In genomic region chr11:32243205-32243955, GRCm38 (mm10) we compare ENCODE assay signal across 11 mouse cellular contexts. TPM values are rescaled to one million over a fixed set of nuclear protein-coding genes. Genes with fewer than 3 reads are reported as not detected.
A peak's percentile ranks its signal among the peaks of the same experiment; 100 is the strongest.
DNase-seq lines count a peak whose midpoint lies in the region; ATAC-seq and TF ChIP-seq lines count a peak whose summit lies in the region.
"Had no signal": no experiment of that assay in that cellular context is flagged by ENCODE, and none has a peak within 500 bp of the region (broad histone marks: within the 10 kb centered on the region; RNA-seq: fewer than 3 reads in every experiment).

No protein-coding gene starts in this region.

- no peak for TF ChIP-seq CTCF in kidney, adult 2 months (conservative IDR thresholded peaks at IDR 0.05; ENCODE audit: insufficient read depth, insufficient read length, low read depth, low read length)
- TF ChIP-seq CTCF in CH12.LX (conservative IDR thresholded peaks at IDR 0.05 in 1 of 2, IDR thresholded peaks at IDR 0.05 in 1 of 2; ENCODE audit: low read depth in 2 of 2, low read length in 2 of 2) = no peak

- TF ChIP-seq EP300 in CH12.LX (IDR thresholded peaks at IDR 0.05; ENCODE audit: low read length) = no peak

- no peaks in the 10 kb centered on the region for H3K79me2 ChIP-seq in CH12.LX (replicated peaks; ENCODE audit: control insufficient read depth, extremely low read depth, insufficient read depth, poor library complexity, severe bottlenecking)

- peak; percentile 53 for DNase-seq in kidney, adult 2 months
- no peak for DNase-seq in kidney, adult 8-10 months
- no peak for DNase-seq in CH12.LX (ENCODE audit: extremely low read depth)
- no peak for DNase-seq in ES-E14 (ENCODE audit: low read depth, low spot score)
- DNase-seq in cerebellum, adult 9-11 months = no peak
- DNase-seq in urinary bladder, postnatal 10 days (ENCODE audit: low spot score) = no peak

- no peak overlapping the region for H3K9ac ChIP-seq in CH12.LX (ENCODE audit: insufficient read depth, low read depth)
- no peak overlapping the region for H3K9ac ChIP-seq in ES-E14 (ENCODE audit: insufficient read depth, low read depth, low read length, poor library complexity, severe bottlenecking)
- H3K9ac ChIP-seq in kidney, embryonic 15.5 days = no peak overlapping the region

- H3K4me3 ChIP-seq in kidney, adult 2 months (ENCODE audit: insufficient read depth, low read depth, low read length) = no peak overlapping the region
- H3K4me3 ChIP-seq in CH12.LX (replicated peaks in 1 of 3; ENCODE audit: low read depth in 2 of 3, low read length in 2 of 3, poor library complexity in 1 of 3) (no peak overlapping the region), ES-E14 (ENCODE audit: insufficient read depth in 1 of 2, low read depth in 1 of 2, low read length in 2 of 2, poor library complexity in 1 of 2, severe bottlenecking in 1 of 2) (no peak overlapping the region)
- no peak overlapping the region for H3K4me3 ChIP-seq in kidney, embryonic 15.5 days (replicated peaks)
- H3K4me3 ChIP-seq: myocyte had no signal

- peak; percentile 37; the same call in 1 of the 2 replicates for ATAC-seq in kidney, embryonic 15.5 days (replicated peaks; ENCODE audit: low FRiP score)
- no peak for ATAC-seq in granulocyte monocyte progenitor cell, adult 5-6 weeks (replicated peaks; ENCODE audit: poor library complexity, severe bottlenecking)

- WGBS in kidney, adult 2 months = 48% methylated on average over 7 of the region's 7 CpGs
- WGBS in kidney, embryonic 15.5 days = 42% methylated on average over 7 of the region's 7 CpGs

- TF ChIP-seq RAD21 in CH12.LX (IDR thresholded peaks at IDR 0.05; ENCODE audit: low read depth, low read length) = no peak

- TF ChIP-seq POLR2A in kidney, adult 2 months (IDR thresholded peaks at IDR 0.05; ENCODE audit: low read depth, low read length) = no peak
- no peak for TF ChIP-seq POLR2A in CH12.LX (IDR thresholded peaks at IDR 0.05; ENCODE audit: low read depth, low read length)

- dilution Hi-C loops in CH12.LX (cut with MboI; ENCODE audit: extremely low pct_ligation_motif_present, extremely low pct_unique_long_range_greater_than_20kb, low sequenced_read_pairs) = no loop called here

- no peaks in the 10 kb centered on the region for H3K27me3 ChIP-seq in kidney, adult 2 months (replicated peaks; ENCODE audit: control insufficient read depth, insufficient read depth, low read length)
- no peaks in the 10 kb centered on the region for H3K27me3 ChIP-seq in CH12.LX (replicated peaks)
- H3K27me3 ChIP-seq in kidney, embryonic 15.5 days = no peaks in the 10 kb centered on the region

- no peaks in the 10 kb centered on the region for H3K9me3 ChIP-seq in CH12.LX (replicated peaks; ENCODE audit: low read length)
- H3K9me3 ChIP-seq in ES-E14 (ENCODE audit: control insufficient read depth, insufficient read depth, low read depth, low read length) = no peaks in the 10 kb centered on the region
- no peaks in the 10 kb centered on the region for H3K9me3 ChIP-seq in kidney, embryonic 15.5 days (replicated peaks)

- no peaks in the 10 kb centered on the region; the same call in 1 of the 2 replicates for H3K36me3 ChIP-seq in kidney, adult 2 months (ENCODE audit: control insufficient read depth, insufficient read depth, low read length)
- peaks cover 70 to 96% of the 10 kb centered on the region in 2 experiments for H3K36me3 ChIP-seq in CH12.LX (replicated peaks in 1 of 2; ENCODE audit: control insufficient read depth in 1 of 2, insufficient read depth in 1 of 2, low read length in 1 of 2)
- H3K36me3 ChIP-seq in ES-E14 (ENCODE audit: control insufficient read depth, insufficient read depth, low read length, poor library complexity, severe bottlenecking) = peaks cover 10% of the 10 kb centered on the region; the same call in 1 of the 2 replicates
- peaks cover 82% of the 10 kb centered on the region for H3K36me3 ChIP-seq in kidney, embryonic 15.5 days

- H3K4me2 ChIP-seq in CH12.LX (ENCODE audit: insufficient read depth, low read depth, poor library complexity, severe bottlenecking) = no peak overlapping the region
- peak overlapping the region; percentile 10 for H3K4me2 ChIP-seq in kidney, embryonic 15.5 days

- in situ Hi-C loops in CH12.LX (cut with MboI; ENCODE audit: low pct_ligation_motif_present, low pct_unique_long_range_greater_than_20kb, low sequenced_read_pairs) (no loop called here), ES-E14 (cut with MboI; ENCODE audit: low sequenced_read_pairs in 2 of 2, unreplicated experiment in 2 of 2) (no loop called here)

- peaks cover 3% of the 10 kb centered on the region; the same call in 1 of the 2 replicates for H3K4me1 ChIP-seq in kidney, adult 2 months (ENCODE audit: control insufficient read depth, insufficient read depth, low read length)
- H3K4me1 ChIP-seq in CH12.LX (ENCODE audit: control insufficient read depth in 1 of 2, insufficient read depth in 2 of 2) (peaks cover 0 to 52% of the 10 kb centered on the region in 2 experiments; a peak in 2 of 4 replicates), ES-E14 (ENCODE audit: control insufficient read depth in 2 of 2, insufficient read depth in 2 of 2, low read length in 2 of 2, poor library complexity in 1 of 2) (peaks cover 0 to 2% of the 10 kb centered on the region in 2 experiments; a peak in 1 of 4 replicates)
- H3K4me1 ChIP-seq in kidney, embryonic 15.5 days = peaks cover 21% of the 10 kb centered on the region

- H3K27ac ChIP-seq in kidney, adult 2 months (ENCODE audit: insufficient read depth, low read depth, low read length) = no peak overlapping the region
- H3K27ac ChIP-seq in CH12.LX (ENCODE audit: insufficient read depth, low read depth) (no peak overlapping the region), ES-E14 (ENCODE audit: insufficient read depth, low read depth, low read length, poor library complexity, severe bottlenecking) (no peak overlapping the region)
- peak overlapping the region; percentile 83 for H3K27ac ChIP-seq in kidney, embryonic 15.5 days

TF ChIP-seq in CH12.LX, 34 proteins besides CTCF, POLR2A, EP300 and RAD21 (continues in another document):
- TF ChIP-seq ELF1 (IDR thresholded peaks at IDR 0.05; ENCODE audit: low read depth, low read length) = no peak
- TF ChIP-seq MAX (IDR thresholded peaks at IDR 0.05; ENCODE audit: low read length) = no peak
- no peak for TF ChIP-seq ZNF384 (IDR thresholded peaks at IDR 0.05; ENCODE audit: low read depth, low read length)
- no peak for TF ChIP-seq KAT2A (IDR thresholded peaks at IDR 0.05; ENCODE audit: insufficient replicate concordance, low read length)

TF ChIP-seq in ES-E14, 5 proteins besides CTCF, POLR2A, EP300 and RAD21:
- 0 out of 2 replicates have a peak, but pooled peaks have one; percentile 65 for TF ChIP-seq MAFK (IDR thresholded peaks at IDR 0.05; ENCODE audit: insufficient read depth, low read depth, low read length)
- TF ChIP-seq CHD2 (IDR thresholded peaks at IDR 0.05; ENCODE audit: low read depth, low read length) = no peak

RNA-seq across cellular contexts. Expression of gene Mpg, which starts 17.1 kb away (rescaled TPM):
- polyA plus RNA-seq in kidney, adult 2 months (2012; rRNA removed) = 12.5 and 13.4 TPM in 2 replicates
- total RNA-seq in CH12.LX (2012; rRNA removed) = 40.3 and 41.9 TPM in 2 replicates
- total RNA-seq in CH12.LX (2014; rRNA removed) = 36.2 and 39.1 TPM in 2 replicates
- 39.6 and 41.5 TPM in 2 replicates for polyA plus RNA-seq in CH12.LX (2012; ENCODE audit: insufficient read length, low read depth)
- total RNA-seq in ES-E14 (2012; rRNA removed) = 30.6 and 32.3 TPM in 2 replicates
- polyA plus RNA-seq in kidney, embryonic 15.5 days (2015; fragmentation: Nextera tagmentation; extraction: Ambion mirVana) = 33.5 and 36.1 TPM in 2 replicates
- total RNA-seq in granulocyte monocyte progenitor cell, adult 5-6 weeks (2014; fragmentation: Nextera tagmentation) = 11.6 and 12.9 TPM in 2 replicates
- 4.4 and 5.7 TPM in 2 replicates for total RNA-seq in granulocyte monocyte progenitor cell, adult 5-6 weeks (2017)

RNA-seq across cellular contexts. Expression of gene Rhbdf1, which starts 21.3 kb away (rescaled TPM):
- polyA plus RNA-seq in kidney, adult 2 months (2012; rRNA removed) = 81.7 and 110 TPM in 2 replicates
- total RNA-seq in CH12.LX (2012; rRNA removed) = 30.1 and 37.6 TPM in 2 replicates
- 24.7 TPM in 2 replicates for total RNA-seq in CH12.LX (2014; rRNA removed)
- polyA plus RNA-seq in CH12.LX (2012; ENCODE audit: insufficient read length, low read depth) = 27.2 and 34.2 TPM in 2 replicates
- 24.8 and 58.9 TPM in 2 replicates for total RNA-seq in ES-E14 (2012; rRNA removed)
- polyA plus RNA-seq in kidney, embryonic 15.5 days (2015; fragmentation: Nextera tagmentation; extraction: Ambion mirVana) = 48.7 and 55.4 TPM in 2 replicates
- total RNA-seq in granulocyte monocyte progenitor cell, adult 5-6 weeks (2014; fragmentation: Nextera tagmentation) = 0.26 TPM in 1 of 2 replicates, not detected in the other
- 1.0 TPM in 1 of 2 replicates, not detected in the other for total RNA-seq in granulocyte monocyte progenitor cell, adult 5-6 weeks (2017)

RNA-seq across cellular contexts. Expression of gene Nprl3, which starts 24.1 kb away (rescaled TPM):
- polyA plus RNA-seq in kidney, adult 2 months (2012; rRNA removed) = 71.9 and 95.7 TPM in 2 replicates
- total RNA-seq in CH12.LX (2012; rRNA removed) (51.7 and 58.7 TPM in 2 replicates), CH12.LX (2014; rRNA removed) (43.1 and 47.9 TPM in 2 replicates), ES-E14 (2012; rRNA removed) (47.2 and 67.0 TPM in 2 replicates)
- polyA plus RNA-seq in CH12.LX (2012; ENCODE audit: insufficient read length, low read depth) = 66.8 and 79.8 TPM in 2 replicates
- polyA plus RNA-seq in kidney, embryonic 15.5 days (2015; fragmentation: Nextera tagmentation; extraction: Ambion mirVana) = 38.8 and 43.9 TPM in 2 replicates
- total RNA-seq in granulocyte monocyte progenitor cell, adult 5-6 weeks (2014; fragmentation: Nextera tagmentation) = 25.3 and 28.6 TPM in 2 replicates
- total RNA-seq in granulocyte monocyte progenitor cell, adult 5-6 weeks (2017) = 17.7 and 18.6 TPM in 2 replicates

RNA-seq across cellular contexts. Expression of gene Hba-x, which starts 32.8 kb away (rescaled TPM):
- polyA plus RNA-seq in kidney, adult 2 months (2012; rRNA removed) = not detected in 2 replicates
- total RNA-seq in CH12.LX (2012; rRNA removed) = not detected in 2 replicates
- not detected in 2 replicates for total RNA-seq in CH12.LX (2014; rRNA removed)
- not detected in 2 replicates for polyA plus RNA-seq in CH12.LX (2012; ENCODE audit: insufficient read length, low read depth)
- not detected in 2 replicates for total RNA-seq in ES-E14 (2012; rRNA removed)
- polyA plus RNA-seq in kidney, embryonic 15.5 days (2015; fragmentation: Nextera tagmentation; extraction: Ambion mirVana) = 36.6 and 65.3 TPM in 2 replicates
- total RNA-seq in granulocyte monocyte progenitor cell, adult 5-6 weeks (2014; fragmentation: Nextera tagmentation) = not detected in 2 replicates
- not detected in 2 replicates for total RNA-seq in granulocyte monocyte progenitor cell, adult 5-6 weeks (2017)
- total RNA-seq: heart, postnatal 10 days; left cerebral cortex, postnatal 36 days had no signal
- polyA plus RNA-seq: myocyte had no signal

RNA-seq across cellular contexts. Expression of gene Snrnp25, which starts 38.2 kb away (rescaled TPM):
- polyA plus RNA-seq in kidney, adult 2 months (2012; rRNA removed) = 16.1 and 19.5 TPM in 2 replicates
- total RNA-seq in CH12.LX (2012; rRNA removed) (113 and 123 TPM in 2 replicates), CH12.LX (2014; rRNA removed) (162 and 208 TPM in 2 replicates), ES-E14 (2012; rRNA removed) (79.5 and 85.4 TPM in 2 replicates)
- 106 and 131 TPM in 2 replicates for polyA plus RNA-seq in CH12.LX (2012; ENCODE audit: insufficient read length, low read depth)
- 59.6 and 60.9 TPM in 2 replicates for polyA plus RNA-seq in kidney, embryonic 15.5 days (2015; fragmentation: Nextera tagmentation; extraction: Ambion mirVana)
- total RNA-seq in granulocyte monocyte progenitor cell, adult 5-6 weeks (2014; fragmentation: Nextera tagmentation) = 50.3 and 58.3 TPM in 2 replicates
- 75.1 and 78.0 TPM in 2 replicates for total RNA-seq in granulocyte monocyte progenitor cell, adult 5-6 weeks (2017)

Comparison
In these comparisons a context has a peak if more than half of its experiments do, and no peak if none do; other contexts are left out.
1. RNA of gene Rhbdf1, which starts 21.3 kb away (total RNA-seq): 24.7 to 37.6 TPM in CH12.LX and 24.8 to 58.9 TPM in ES-E14; 0.26 to 1.0 TPM in granulocyte monocyte progenitor cell, adult 5-6 weeks; every median in the first group is over 10 times any median in the second.